Mouse (Mus musculus): Measurements from ENCODE around the gene Sept3. TPM values are rescaled to one million over a fixed set of nuclear protein-coding genes. Genes with fewer than 3 reads are reported as not detected.
A peak's percentile ranks its signal among the peaks of the same experiment; 100 is the strongest.
"Not testable (repeated sequence)": the region's sequence is repeated elsewhere in the genome, so short reads cannot be mapped to it uniquely, and the experiment has no call there.

Gene Sept3
- total and polyA plus RNA-seq, 2 experiments = 0.04 to 0.09 TPM

DNA sequence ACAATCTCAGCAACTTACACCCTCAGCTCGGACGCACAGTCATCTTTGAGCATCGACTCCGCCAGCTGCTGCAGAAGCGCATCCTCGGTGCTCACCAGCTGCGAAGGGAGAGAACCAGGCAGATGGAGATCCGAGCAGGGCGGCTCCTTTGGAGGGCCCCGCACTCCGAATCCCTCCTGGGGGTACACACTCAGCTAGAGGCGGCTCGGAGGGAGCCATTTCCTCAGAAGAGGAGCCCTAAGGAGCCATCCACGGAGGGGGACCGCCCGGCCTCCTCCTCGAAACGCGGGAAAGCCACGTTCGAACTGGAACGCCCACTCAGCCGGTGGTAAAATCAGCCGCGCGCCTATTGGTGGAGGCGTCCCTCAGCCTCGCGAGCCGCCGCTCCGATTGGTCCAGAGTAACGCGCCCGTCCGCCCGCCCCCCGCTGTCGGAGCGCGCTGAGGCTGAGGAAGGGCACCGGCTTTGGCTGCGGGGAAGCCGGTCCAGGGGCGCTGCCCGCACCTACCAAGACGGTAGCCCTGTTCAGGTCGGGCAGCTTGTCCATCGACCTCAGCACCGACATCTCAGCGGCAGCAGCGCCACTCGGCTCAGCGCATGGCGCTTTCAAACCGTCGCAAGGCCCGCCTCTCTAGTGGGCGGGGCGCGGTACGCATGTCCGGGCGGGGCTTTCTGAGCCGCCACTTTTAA lies 30.4 kb upstream of the Sept3 start, which contains the start of gene Cenpm:
Gene Cenpm (minus strand): TSS at position 634 of the 690 bp plus-strand sequence.
- no peak for TF ChIP-seq CTCF (IDR thresholded peaks at IDR 0.05; ENCODE audit: low read depth, low read length)
- no peak for TF ChIP-seq POLR2A (IDR thresholded peaks at IDR 0.05; ENCODE audit: extremely low read depth, insufficient read depth, low read length)
- Histone ChIP-seq H3K27ac (replicated peaks; ENCODE audit: insufficient read depth, low read depth, low read length) (peak within 1 kb of the TSS; percentile 60), H3K79me2 (ENCODE audit: control insufficient read depth, insufficient read depth, low read length) (no peaks in the 10 kb centered on the region), H3K9ac (ENCODE audit: low read depth, low read length) (peak within 1 kb of the TSS; percentile 91), H3K27me3 (ENCODE audit: control insufficient read depth, insufficient read depth, low read length) (no peaks in the 10 kb centered on the region), H3K36me3 (ENCODE audit: control insufficient read depth, insufficient read depth, low read length) (no peaks in the 10 kb centered on the region), H3K4me3 (ENCODE audit: insufficient read depth, low read depth, low read length) (peak within 1 kb of the TSS; percentile 98), H3K4me1 (ENCODE audit: control insufficient read depth, insufficient read depth, low read length) (peaks cover 8% of the 10 kb centered on the region)
- WGBS = under 1% methylated on average over 65 of the region's 65 CpGs
- DNase-seq (ENCODE audit: extremely low read depth, low read depth, low spot score) = peak; percentile 58

DNA sequence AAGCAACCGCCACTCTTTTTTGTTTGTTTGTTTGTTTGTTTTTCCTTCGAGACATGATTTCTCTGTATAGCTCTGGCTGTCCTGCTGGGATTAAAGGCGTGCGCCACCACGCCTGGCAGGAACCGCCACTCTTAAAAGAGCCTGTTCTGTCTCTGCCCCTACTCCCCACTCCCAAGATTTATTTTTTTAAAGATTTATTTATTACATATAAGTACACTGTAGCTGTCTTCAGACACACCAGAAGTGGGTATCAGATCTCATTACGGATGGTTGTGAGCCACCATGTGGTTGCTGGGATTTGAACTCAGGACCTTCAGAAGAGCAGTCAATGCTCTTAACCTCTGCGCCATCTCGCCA lies 29.9 kb upstream of the Sept3 start:
- not testable (repeated sequence) for H3K36me3 ChIP-seq (ENCODE audit: control insufficient read depth, insufficient read depth, low read length); H3K27me3 ChIP-seq (ENCODE audit: control insufficient read depth, insufficient read depth, low read length); H3K4me1 ChIP-seq (ENCODE audit: control insufficient read depth, insufficient read depth, low read length); H3K4me3 ChIP-seq (ENCODE audit: insufficient read depth, low read depth, low read length); H3K9ac ChIP-seq (ENCODE audit: low read depth, low read length); H3K79me2 ChIP-seq (ENCODE audit: control insufficient read depth, insufficient read depth, low read length); DNase-seq (ENCODE audit: extremely low read depth, low read depth, low spot score); H3K27ac ChIP-seq (replicated peaks; ENCODE audit: insufficient read depth, low read depth, low read length)
- 23% methylated on average over 9 of the region's 9 CpGs for WGBS

DNA sequence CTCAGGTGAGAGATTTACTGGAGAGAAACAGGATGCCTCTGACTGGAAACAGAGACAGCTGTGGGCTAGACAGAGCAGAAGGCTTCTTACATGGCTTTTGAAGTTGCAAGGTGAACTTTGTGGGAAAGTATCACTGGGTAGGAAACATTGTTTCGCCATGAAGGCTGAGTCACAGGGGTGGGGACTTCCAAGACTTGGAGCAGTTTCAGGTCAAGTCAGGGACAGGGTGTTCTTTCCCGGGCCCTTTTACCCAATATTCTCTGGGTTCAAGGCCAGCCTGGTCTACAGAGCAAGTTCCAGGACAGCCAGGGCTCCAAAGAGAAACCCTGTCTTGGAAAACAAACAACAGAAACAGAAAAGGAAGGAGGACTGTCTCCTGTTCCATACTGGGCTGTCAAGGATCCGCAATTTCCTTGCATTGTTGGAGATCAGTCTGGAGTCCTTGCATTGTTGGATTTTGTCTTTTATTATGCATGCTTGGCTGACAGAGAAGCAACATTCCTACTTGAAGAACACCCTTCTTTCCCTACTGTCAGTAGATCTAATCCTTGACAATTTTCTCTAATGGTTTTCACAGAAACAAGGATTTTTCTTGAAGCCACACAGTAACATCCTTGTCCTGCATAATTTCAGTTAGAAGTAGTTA lies 27.4 kb upstream of the Sept3 start:
- Histone ChIP-seq H3K9ac (ENCODE audit: low read depth, low read length) (no peak overlapping the region), H3K27ac (replicated peaks; ENCODE audit: insufficient read depth, low read depth, low read length) (no peak overlapping the region), H3K36me3 (ENCODE audit: control insufficient read depth, insufficient read depth, low read length) (no peaks in the 10 kb centered on the region), H3K4me3 (ENCODE audit: insufficient read depth, low read depth, low read length) (no peak overlapping the region), H3K27me3 (ENCODE audit: control insufficient read depth, insufficient read depth, low read length) (no peaks in the 10 kb centered on the region), H3K4me1 (ENCODE audit: control insufficient read depth, insufficient read depth, low read length) (peaks cover 5% of the 10 kb centered on the region; the same call in 1 of the 2 replicates), H3K79me2 (ENCODE audit: control insufficient read depth, insufficient read depth, low read length) (no peaks in the 10 kb centered on the region)
- TF ChIP-seq CTCF (IDR thresholded peaks at IDR 0.05; ENCODE audit: low read depth, low read length) (no peak), POLR2A (IDR thresholded peaks at IDR 0.05; ENCODE audit: extremely low read depth, insufficient read depth, low read length) (no peak)
- 61% methylated on average over 3 of the region's 3 CpGs for WGBS
- DNase-seq (ENCODE audit: extremely low read depth, low read depth, low spot score) = peak; percentile 8

DNA sequence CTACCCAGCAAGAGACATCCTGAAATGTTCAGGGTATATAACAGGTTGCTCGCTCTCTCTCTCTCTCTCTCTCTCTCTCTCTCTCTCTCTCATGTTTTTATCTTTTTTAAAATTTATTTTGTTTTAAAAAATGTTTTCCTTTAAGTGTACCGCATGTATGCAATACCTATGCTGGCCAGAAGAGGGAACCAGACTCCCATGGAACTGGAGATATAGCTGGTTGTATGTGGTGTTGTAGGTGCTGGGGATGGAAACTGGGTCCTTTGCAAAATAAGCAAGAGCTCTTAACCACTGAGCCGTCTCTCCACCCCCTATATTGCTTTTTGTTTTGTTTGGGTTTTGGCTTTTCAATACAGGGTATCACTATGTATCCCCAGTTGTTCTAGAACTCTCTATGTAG lies 23.1 kb upstream of the Sept3 start:
- no peak for TF ChIP-seq CTCF (IDR thresholded peaks at IDR 0.05; ENCODE audit: low read depth, low read length)
- TF ChIP-seq POLR2A (IDR thresholded peaks at IDR 0.05; ENCODE audit: extremely low read depth, insufficient read depth, low read length) = no peak
- no peak for DNase-seq (ENCODE audit: extremely low read depth, low read depth, low spot score)
- Histone ChIP-seq H3K79me2 (ENCODE audit: control insufficient read depth, insufficient read depth, low read length) (no peaks in the 10 kb centered on the region), H3K27me3 (ENCODE audit: control insufficient read depth, insufficient read depth, low read length) (no peaks in the 10 kb centered on the region), H3K27ac (replicated peaks; ENCODE audit: insufficient read depth, low read depth, low read length) (no peak overlapping the region), H3K9ac (ENCODE audit: low read depth, low read length) (no peak overlapping the region), H3K36me3 (ENCODE audit: control insufficient read depth, insufficient read depth, low read length) (no peaks in the 10 kb centered on the region), H3K4me1 (ENCODE audit: control insufficient read depth, insufficient read depth, low read length) (no peaks in the 10 kb centered on the region), H3K4me3 (ENCODE audit: insufficient read depth, low read depth, low read length) (no peak overlapping the region)
- 96% methylated on average over 3 of the region's 3 CpGs for WGBS

DNA sequence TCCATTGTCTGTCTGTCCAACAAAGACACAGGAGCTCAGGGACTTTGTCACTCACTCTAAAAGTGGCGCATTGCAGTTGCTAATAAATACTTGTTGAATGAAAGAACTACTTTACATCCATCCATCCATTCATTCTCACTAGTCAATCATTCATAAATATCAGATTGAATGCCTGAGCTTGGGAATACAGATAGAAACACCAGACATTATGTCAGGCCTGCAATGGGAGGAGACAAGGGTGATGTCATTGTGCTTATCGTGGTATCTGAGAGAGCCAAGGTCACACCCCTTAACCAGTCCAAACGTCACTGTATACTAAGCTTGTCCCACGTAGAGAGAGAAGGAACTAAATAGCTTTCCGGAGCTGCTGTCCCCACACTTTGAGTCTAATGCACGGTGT lies 22.6 kb upstream of the Sept3 start, which contains the start of gene 1500009C09Rik:
Gene 1500009C09Rik (plus strand): TSS at position 301 of the 400 bp plus-strand sequence.
- Histone ChIP-seq H3K27ac (replicated peaks; ENCODE audit: insufficient read depth, low read depth, low read length) (no peak within 1 kb of the TSS), H3K79me2 (ENCODE audit: control insufficient read depth, insufficient read depth, low read length) (no peaks in the 10 kb centered on the region), H3K36me3 (ENCODE audit: control insufficient read depth, insufficient read depth, low read length) (no peaks in the 10 kb centered on the region), H3K4me1 (ENCODE audit: control insufficient read depth, insufficient read depth, low read length) (no peaks in the 10 kb centered on the region), H3K4me3 (ENCODE audit: insufficient read depth, low read depth, low read length) (no peak within 1 kb of the TSS), H3K27me3 (ENCODE audit: control insufficient read depth, insufficient read depth, low read length) (no peaks in the 10 kb centered on the region), H3K9ac (ENCODE audit: low read depth, low read length) (no peak within 1 kb of the TSS)
- 76% methylated on average over 6 of the region's 6 CpGs for WGBS
- TF ChIP-seq CTCF (IDR thresholded peaks at IDR 0.05; ENCODE audit: low read depth, low read length) (no peak), POLR2A (IDR thresholded peaks at IDR 0.05; ENCODE audit: extremely low read depth, insufficient read depth, low read length) (no peak)
- DNase-seq (ENCODE audit: extremely low read depth, low read depth, low spot score) = no peak

DNA sequence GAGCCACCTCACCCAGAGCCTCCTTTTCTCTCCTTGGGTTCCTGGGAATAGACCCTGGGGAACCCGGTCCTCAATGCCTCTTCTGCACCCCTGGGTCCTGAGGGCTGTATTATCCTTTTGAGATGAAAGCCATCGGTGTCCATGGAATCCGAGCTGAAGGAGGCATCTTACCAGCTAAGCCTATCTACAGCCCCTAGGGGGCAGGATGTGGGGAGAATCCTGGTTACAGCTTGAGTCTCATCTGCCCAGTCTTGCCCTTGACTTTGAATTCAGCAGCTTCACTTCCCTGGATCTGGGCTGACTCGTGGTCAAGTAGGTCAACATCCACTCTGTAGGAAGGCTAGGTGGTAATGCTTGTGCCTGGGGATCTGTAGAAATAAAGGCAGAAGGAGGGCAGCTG lies 19.4 kb upstream of the Sept3 start:
- Histone ChIP-seq H3K27ac (replicated peaks; ENCODE audit: insufficient read depth, low read depth, low read length) (no peak overlapping the region), H3K4me1 (ENCODE audit: control insufficient read depth, insufficient read depth, low read length) (no peaks in the 10 kb centered on the region), H3K9ac (ENCODE audit: low read depth, low read length) (no peak overlapping the region), H3K4me3 (ENCODE audit: insufficient read depth, low read depth, low read length) (no peak overlapping the region), H3K36me3 (ENCODE audit: control insufficient read depth, insufficient read depth, low read length) (no peaks in the 10 kb centered on the region), H3K79me2 (ENCODE audit: control insufficient read depth, insufficient read depth, low read length) (no peaks in the 10 kb centered on the region), H3K27me3 (ENCODE audit: control insufficient read depth, insufficient read depth, low read length) (no peaks in the 10 kb centered on the region)
- TF ChIP-seq CTCF (IDR thresholded peaks at IDR 0.05; ENCODE audit: low read depth, low read length) = no peak
- no peak for TF ChIP-seq POLR2A (IDR thresholded peaks at IDR 0.05; ENCODE audit: extremely low read depth, insufficient read depth, low read length)
- DNase-seq (ENCODE audit: extremely low read depth, low read depth, low spot score) = no peak
- 38% methylated on average over 4 of the region's 4 CpGs for WGBS
